Mouse (Mus musculus) bone marrow macrophage, adult 2 months (primary cell): ENCODE data around the gene Wasf1.

ENCODE experiments used
- CTCF ChIP-seq: IDR thresholded peaks from 2 replicates; pipeline ENCODE4 v1.5.1; 2012; ENCODE audit warnings: low read depth, mild to moderate bottlenecking, low read length, moderate library complexity
- POLR2A ChIP-seq: IDR thresholded peaks from 2 replicates; pipeline ENCODE4 v1.6.1; 2012; ENCODE audit warnings: mild to moderate bottlenecking, low read depth, low read length, borderline replicate concordance

DNA sequence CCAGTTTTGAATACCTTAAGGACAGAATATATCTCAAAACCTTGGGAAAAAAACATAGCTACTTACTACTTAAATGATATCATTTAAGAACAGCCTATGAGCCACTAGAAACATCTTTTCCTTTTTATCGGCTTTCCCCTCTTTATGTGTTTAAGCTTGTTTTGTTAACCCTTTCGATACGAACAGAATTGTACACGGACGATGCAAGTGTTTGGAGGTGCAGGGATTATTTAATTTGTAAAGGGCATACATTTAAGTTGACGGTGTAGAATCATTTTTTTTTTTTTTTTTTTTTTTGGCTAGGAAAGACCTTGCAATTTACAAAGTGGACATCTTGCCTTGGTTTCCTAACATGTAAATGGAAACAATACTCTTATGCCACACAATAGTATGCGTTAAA, 2.2 kb downstream of the Wasf1 start:
- TF ChIP-seq POLR2A (no peak), CTCF (no peak)
